Mouse (Mus musculus) cortical plate, adult 2 months (tissue): ENCODE measurements around the gene Phf23.

Experiments used
- CTCF ChIP-seq: fragments of 200-500 bp; IDR thresholded peaks from 2 replicates; pipeline ENCODE4 v1.5.1; 2011; ENCODE audit warnings: mild to moderate bottlenecking, control low read depth, low read length; ENCODE audit not compliant: insufficient read depth; ENCODE audit errors: extremely low read depth
- POLR2A ChIP-seq: fragments of 200-500 bp; IDR thresholded peaks from 2 replicates; pipeline ENCODE4 v1.6.1; 2011; ENCODE audit warnings: mild to moderate bottlenecking, low read length, control low read depth; ENCODE audit not compliant: insufficient read depth; ENCODE audit errors: extremely low read depth

DNA sequence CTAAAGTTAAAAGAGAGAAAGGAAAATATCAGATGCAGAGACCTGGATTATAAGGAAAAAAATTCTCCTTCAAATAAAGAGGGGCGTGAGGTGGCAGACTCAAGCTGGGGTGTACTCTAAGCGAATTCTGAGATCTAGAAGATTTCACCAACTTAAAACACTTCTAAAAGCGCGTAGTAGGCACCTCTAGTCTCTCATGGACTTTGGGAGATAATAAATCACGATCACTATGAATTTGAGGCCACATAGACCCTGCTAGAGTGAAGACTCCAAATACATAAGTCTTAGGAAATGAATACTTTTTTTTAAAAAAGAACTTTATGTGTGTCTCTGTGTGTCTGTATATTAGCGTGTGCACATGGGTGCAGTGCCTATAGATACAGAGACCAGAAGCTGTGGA is 20.1 kb downstream of the Phf23 start:
- no peak for TF ChIP-seq POLR2A
- no peak for TF ChIP-seq CTCF
